Mouse (Mus musculus) lung, adult 2 months (tissue): ENCODE data around the gene Ptpn7. TPM values are rescaled to one million over a fixed set of nuclear protein-coding genes. Genes with fewer than 3 reads are reported as not detected.
A peak's percentile ranks its signal among the peaks of the same experiment; 100 is the strongest.

Experiments used
- DNase-seq: peaks from one replicate; pipeline ENCODE4 v3.0.0; 2022
- H3K4me1 ChIP-seq: fragments of 200-500 bp; 2 replicates; pipeline ENCODE4 v1.6.1; 2011; ENCODE audit warnings: low read length; ENCODE audit not compliant: control insufficient read depth, insufficient read depth
- H3K4me3 ChIP-seq: fragments of 200-500 bp; replicated peaks from 2 replicates; pipeline ENCODE3; 2011; ENCODE audit warnings: low read depth, mild to moderate bottlenecking, control low read depth, low read length; ENCODE audit errors: extremely low read depth
- CTCF ChIP-seq: fragments of 200-500 bp; IDR thresholded peaks from 2 replicates; pipeline ENCODE4 v1.5.1; 2011; ENCODE audit warnings: mild to moderate bottlenecking, low read length, control low read depth; ENCODE audit not compliant: insufficient read depth
- POLR2A ChIP-seq: fragments of 200-500 bp; IDR thresholded peaks from 2 replicates; pipeline ENCODE4 v1.6.1; 2011; ENCODE audit warnings: low read depth, mild to moderate bottlenecking, control low read depth, low read length, borderline replicate concordance; ENCODE audit errors: extremely low read depth
- WGBS: fragments of 180-500 bp; shearing (Covaris S2); methylation state at CpG from one replicate; pipeline ENCODE4 v1.1.7; 2018; 5-methylcytosine and 5-hydroxymethylcytosine counted together
- polyA plus RNA-seq: library from polyadenylated mRNA; depleted of rRNA; stranded (reverse); fragments of >200 nt; gene quantifications from 2 replicates; pipeline ENCODE4 v1.2.3, GENCODE M21; 2012

Ptpn7 gene
- polyA plus RNA-seq, 1 experiment: 6.9 TPM

GRCm38 (mm10) chr1:135147702-135148058, 15.2 kb downstream of the Ptpn7 start:
- DNase-seq: no peak
- Histone ChIP-seq H3K4me1 (peaks cover 5% of the 10 kb centered on the region), H3K4me3 (peak overlapping the region; percentile 99)
- TF ChIP-seq POLR2A (no peak), CTCF (no peak)
- 8% methylated on average over 7 of the region's 7 CpGs for WGBS

- H3K4me3 ChIP-seq: peak overlapping the region; percentile 99
- WGBS: 57% methylated on average over 4 of the region's 4 CpGs
- no peak for DNase-seq
- TF ChIP-seq POLR2A: no peak
- TF ChIP-seq CTCF: no peak
- peaks cover 5% of the 10 kb centered on the region for H3K4me1 ChIP-seq
Measured at GRCm38 (mm10) chr1:135148476-135148875, 16.0 kb downstream of the Ptpn7 start.

- TF ChIP-seq POLR2A (no peak), CTCF (no peak)
- 64% methylated on average over 5 of the region's 5 CpGs for WGBS
Measured at GRCm38 (mm10) chr1:135148996-135149395, 16.5 kb downstream of the Ptpn7 start.

GRCm38 (mm10) chr1:135154011-135154410, 21.5 kb downstream of the Ptpn7 start:
- 40% methylated on average over 13 of the region's 13 CpGs for WGBS
- no peak for DNase-seq
- no peak overlapping the region for H3K4me3 ChIP-seq
- peaks cover 6% of the 10 kb centered on the region; the same call in 1 of the 2 replicates for H3K4me1 ChIP-seq
- TF ChIP-seq CTCF (no peak), POLR2A (no peak)

More at GRCm38 (mm10) chr1:135148996-135149395, 16.5 kb downstream of the Ptpn7 start:
- H3K4me1 ChIP-seq: peaks cover 7% of the 10 kb centered on the region
- H3K4me3 ChIP-seq: no peak overlapping the region
- no peak for DNase-seq

GRCm38 (mm10) chr1:135154411-135154959, 22.0 kb downstream of the Ptpn7 start:
- TF ChIP-seq CTCF (peak; percentile 81), POLR2A (no peak)
- peaks cover 6% of the 10 kb centered on the region; the same call in 1 of the 2 replicates for H3K4me1 ChIP-seq
- peak overlapping the region; percentile 33 for H3K4me3 ChIP-seq
- DNase-seq: peak; percentile 80
- WGBS: 6% methylated on average over 14 of the region's 14 CpGs

GRCm38 (mm10) chr1:135156300-135156699, 23.8 kb downstream of the Ptpn7 start:
- WGBS: 81% methylated on average over 6 of the region's 6 CpGs
- Histone ChIP-seq H3K4me1 (peaks cover 6% of the 10 kb centered on the region; the same call in 1 of the 2 replicates), H3K4me3 (no peak overlapping the region)
- no peak for TF ChIP-seq CTCF
- no peak for TF ChIP-seq POLR2A
- DNase-seq: no peak

GRCm38 (mm10) chr1:135158633-135159032, 26.1 kb downstream of the Ptpn7 start:
- WGBS: 54% methylated on average over 5 of the region's 5 CpGs
- TF ChIP-seq POLR2A (no peak), CTCF (no peak)
- DNase-seq: no peak
- Histone ChIP-seq H3K4me3 (no peak overlapping the region), H3K4me1 (peaks cover 6% of the 10 kb centered on the region; the same call in 1 of the 2 replicates)

- 52% methylated on average over 7 of the region's 7 CpGs for WGBS
- DNase-seq: no peak
- peaks cover 3% of the 10 kb centered on the region; the same call in 1 of the 2 replicates for H3K4me1 ChIP-seq
Measured at GRCm38 (mm10) chr1:135159074-135159473, 26.6 kb downstream of the Ptpn7 start.

GRCm38 (mm10) chr1:135159556-135160123, 27.1 kb downstream of the Ptpn7 start:
- TF ChIP-seq POLR2A (no peak), CTCF (no peak)

More at GRCm38 (mm10) chr1:135159074-135159473, 26.6 kb downstream of the Ptpn7 start:
- H3K4me3 ChIP-seq: no peak overlapping the region
- no peak for TF ChIP-seq POLR2A
- TF ChIP-seq CTCF: no peak

GRCm38 (mm10) chr1:135160411-135161050, 28.0 kb downstream of the Ptpn7 start:
- WGBS: 85% methylated on average over 13 of the region's 13 CpGs
- Histone ChIP-seq H3K4me1 (no peaks in the 10 kb centered on the region), H3K4me3 (no peak overlapping the region)
- DNase-seq: no peak
- no peak for TF ChIP-seq POLR2A
- TF ChIP-seq CTCF: no peak

More at GRCm38 (mm10) chr1:135159556-135160123, 27.1 kb downstream of the Ptpn7 start:
- Histone ChIP-seq H3K4me1 (no peaks in the 10 kb centered on the region; the same call in 1 of the 2 replicates), H3K4me3 (no peak overlapping the region)
- 71% methylated on average over 11 of the region's 11 CpGs for WGBS
- DNase-seq: no peak
